Mouse (Mus musculus) brown adipose tissue, adult 24 weeks (tissue): ENCODE results near the gene Zfp763. TPM values are rescaled to one million over a fixed set of nuclear protein-coding genes. Genes with fewer than 3 reads are reported as not detected.

ENCODE experiments used
- polyA plus RNA-seq: library from polyadenylated mRNA; stranded (reverse); fragments of >200 nt; gene quantifications from 2 replicates; pipeline ENCODE4 v1.2.4, GENCODE M21; 2012; ENCODE audit not compliant: missing spikeins, insufficient read depth, insufficient read length

Gene Zfp763
- polyA plus RNA-seq, 1 experiment, result 1.5 TPM

Other genes starting within 250 kb of the Zfp763 start
- 6.1 and 11.0 TPM in 2 replicates for gene Zfp871, start 245.1 kb downstream of the Zfp763 start, polyA plus RNA-seq
- gene Zfp811, start 223.5 kb downstream of the Zfp763 start, polyA plus RNA-seq, result not detected in 2 replicates
- gene Zfp799, start 203.1 kb downstream of the Zfp763 start, polyA plus RNA-seq, result 3.2 and 3.4 TPM in 2 replicates
- 3.1 and 3.9 TPM in 2 replicates for gene Zfp870, start 141.8 kb downstream of the Zfp763 start, polyA plus RNA-seq
- gene Cyp4f14, start 116.1 kb downstream of the Zfp763 start, polyA plus RNA-seq, result not detected in 2 replicates
- 29.1 and 29.8 TPM in 2 replicates for gene Cyp4f13, start 86.0 kb downstream of the Zfp763 start, polyA plus RNA-seq
- gene Zfp472, start 67.6 kb downstream of the Zfp763 start, polyA plus RNA-seq, result 0.95 and 5.0 TPM in 2 replicates
- 3.9 and 7.1 TPM in 2 replicates for gene Zfp952, start 40.3 kb downstream of the Zfp763 start, polyA plus RNA-seq
- not detected in 2 replicates for gene 4921501E09Rik, start 34.7 kb upstream of the Zfp763 start, polyA plus RNA-seq
- gene Zfp563, start 55.9 kb upstream of the Zfp763 start, polyA plus RNA-seq, result 1.7 and 4.3 TPM in 2 replicates
- gene Morc2b, start 106.3 kb upstream of the Zfp763 start, polyA plus RNA-seq, result not detected in 2 replicates
- gene Olfr55, start 135.0 kb upstream of the Zfp763 start, polyA plus RNA-seq, result not detected in 2 replicates
- gene Olfr239, start 157.9 kb upstream of the Zfp763 start, polyA plus RNA-seq, result not detected in 2 replicates
- gene Olfr1564, start 188.3 kb upstream of the Zfp763 start, polyA plus RNA-seq, result not detected in 2 replicates
- 4.6 and 4.7 TPM in 2 replicates for gene Zfp955a, start 221.7 kb upstream of the Zfp763 start, polyA plus RNA-seq
- gene Olfr63, start 231.3 kb upstream of the Zfp763 start, polyA plus RNA-seq, result not detected in 2 replicates